Mouse (Mus musculus) hindbrain, postnatal 0 days (tissue): ENCODE measurements around the gene 1110065P20Rik. TPM values are rescaled to one million over a fixed set of nuclear protein-coding genes. Genes with fewer than 3 reads are reported as not detected.

ENCODE experiments used
- ATAC-seq: fragments of 200-750 bp; cut with Nextera tagmentation; 2 replicates; pipeline ENCODE4 v1.8.0; 2017; ENCODE audit warnings: mild to moderate bottlenecking, moderate TSS enrichment, moderate library complexity
- DNase-seq: peaks from one replicate; pipeline ENCODE4 v3.0.0-alpha.2; 2015; ENCODE audit warnings: low spot score
- H3K27ac ChIP-seq: fragments of 300-500 bp; sonication (generic); 2 replicates; pipeline ENCODE4 v1.5.1; 2014; ENCODE audit warnings: mild to moderate bottlenecking
- H3K27me3 ChIP-seq: fragments of 300-500 bp; sonication (generic); 2 replicates; pipeline ENCODE4 v1.6.1; 2014; ENCODE audit warnings: low read length, mixed read lengths; ENCODE audit not compliant: insufficient read depth
- H3K36me3 ChIP-seq: fragments of 300-500 bp; sonication (generic); 2 replicates; pipeline ENCODE4 v1.6.1; 2014; ENCODE audit warnings: low read length, mixed read lengths; ENCODE audit not compliant: insufficient read depth
- H3K4me1 ChIP-seq: fragments of 300-500 bp; sonication (generic); 2 replicates; pipeline ENCODE4 v1.6.1; 2014; ENCODE audit warnings: antibody characterized with exemption, low read length, mixed read lengths; ENCODE audit not compliant: insufficient read depth
- H3K4me2 ChIP-seq: fragments of 300-500 bp; sonication (generic); 2 replicates; pipeline ENCODE4 v1.6.1; 2014; ENCODE audit warnings: low read depth, mild to moderate bottlenecking, low read length, moderate library complexity, mixed read lengths
- H3K4me3 ChIP-seq: fragments of 300-500 bp; sonication (generic); 2 replicates; pipeline ENCODE4 v1.5.1; 2014; ENCODE audit warnings: low read length
- H3K9ac ChIP-seq: fragments of 300-500 bp; sonication (generic); replicated peaks from 2 replicates; pipeline ENCODE4 v1.6.1; 2014; ENCODE audit warnings: mild to moderate bottlenecking, low read length, moderate library complexity, mixed read lengths
- H3K9me3 ChIP-seq: fragments of 300-500 bp; sonication (generic); 2 replicates; pipeline ENCODE4 v1.6.1; 2016; ENCODE audit warnings: low read length, mixed read lengths
- CTCF ChIP-seq: IDR thresholded peaks from 2 replicates; pipeline ENCODE4 v1.5.1; 2016; ENCODE audit warnings: antibody characterized with exemption, control low read depth, low read depth
- WGBS: fragments of 180-500 bp; shearing (Covaris S2); extraction: QIAGEN DNeasy Blood & Tissue Kit; methylation state at CpG from one replicate; pipeline ENCODE4 v1.1.7; 2014; 5-methylcytosine and 5-hydroxymethylcytosine counted together
- polyA plus RNA-seq: library from polyadenylated mRNA; unstranded; fragments of >200 nt; fragmentation: Nextera tagmentation; extraction: Ambion mirVana; gene quantifications from 2 replicates; pipeline ENCODE4 v1.2.1, GENCODE M21; 2015
- total RNA-seq: library from RNA; depleted of rRNA; stranded (reverse); fragments of >200 nt; gene quantifications from 2 replicates; pipeline ENCODE4 v1.2.3, GENCODE M21; 2014

The 1110065P20Rik gene
- total and polyA plus RNA-seq, 2 experiments from 2014 or later: 152 to 212 TPM

DNA sequence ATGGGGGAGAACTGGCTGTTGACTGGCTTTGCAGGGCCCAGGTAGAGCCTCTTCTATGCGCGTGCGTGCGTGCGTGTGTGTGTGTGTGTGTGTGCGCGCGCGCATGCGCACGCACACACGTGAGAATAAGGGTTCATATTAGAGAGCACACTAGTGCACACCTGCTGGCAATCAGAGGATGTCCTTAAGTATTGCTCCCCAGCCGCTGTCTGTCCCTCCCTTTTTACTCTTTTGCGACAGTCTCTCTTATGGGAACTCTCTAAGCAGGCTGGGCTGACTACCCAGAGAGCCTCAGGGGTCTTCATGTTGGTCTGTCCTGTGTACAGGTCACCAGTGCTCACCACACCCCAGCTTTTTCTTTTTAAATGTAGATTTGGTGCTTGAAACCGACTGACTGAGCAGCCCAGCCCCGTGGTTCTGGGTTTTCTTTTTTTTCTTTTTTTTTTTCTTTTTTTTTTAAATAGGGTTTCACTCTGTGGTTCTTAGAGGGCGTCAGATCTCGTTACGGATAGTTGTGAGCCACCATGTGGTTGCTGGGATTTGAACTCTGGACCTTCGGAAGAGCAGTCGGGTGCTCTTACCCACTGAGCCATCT is 25.5 kb downstream of the 1110065P20Rik start:
- no peak overlapping the region for H3K9ac ChIP-seq
- H3K4me1 ChIP-seq: no peaks in the 10 kb centered on the region
- no peak for TF ChIP-seq CTCF
- H3K27me3 ChIP-seq: no peaks in the 10 kb centered on the region
- peaks cover 48% of the 10 kb centered on the region for H3K36me3 ChIP-seq
- no peaks in the 10 kb centered on the region for H3K9me3 ChIP-seq
- WGBS: 97% methylated on average over 21 of the region's 21 CpGs
- no peak for ATAC-seq
- H3K4me2 ChIP-seq: no peak overlapping the region
- no peak overlapping the region for H3K27ac ChIP-seq
- DNase-seq: no peak
- H3K4me3 ChIP-seq: no peak overlapping the region

GRCm38 (mm10) chr4:124824967-124825366 is 26.0 kb downstream of the 1110065P20Rik start:
- 91% methylated on average over 6 of the region's 6 CpGs for WGBS
- H3K36me3 ChIP-seq: peaks cover 52% of the 10 kb centered on the region
- no peak for ATAC-seq

DNA sequence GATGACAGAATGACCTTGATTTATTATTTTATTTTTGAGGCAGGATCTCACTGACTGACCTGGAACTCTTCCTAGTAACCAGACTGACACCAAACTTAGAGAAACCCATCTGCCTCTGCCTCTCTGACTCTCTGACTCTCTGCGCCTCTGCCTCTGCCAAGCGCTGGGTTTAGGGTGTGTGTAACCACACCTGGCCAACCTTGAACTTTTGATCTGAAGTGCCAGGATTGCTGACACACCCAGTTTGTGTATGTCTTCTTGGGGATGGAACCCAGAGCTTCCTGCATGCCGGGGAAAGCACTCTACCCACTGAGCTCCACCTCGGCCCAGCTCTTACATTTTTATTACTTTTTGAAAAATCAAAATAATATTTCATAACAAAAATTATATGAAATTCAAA is 32.2 kb downstream of the 1110065P20Rik start:
- H3K27me3 ChIP-seq: no peaks in the 10 kb centered on the region
- H3K4me2 ChIP-seq: no peak overlapping the region
- no peak overlapping the region for H3K9ac ChIP-seq
- H3K36me3 ChIP-seq: peaks cover 27% of the 10 kb centered on the region
- no peak for TF ChIP-seq CTCF
- H3K4me1 ChIP-seq: no peaks in the 10 kb centered on the region
- no peak overlapping the region for H3K4me3 ChIP-seq
- 94% methylated on average over 4 of the region's 4 CpGs for WGBS
- no peaks in the 10 kb centered on the region for H3K9me3 ChIP-seq
- DNase-seq: no peak
- no peak for ATAC-seq
- no peak overlapping the region for H3K27ac ChIP-seq

More at GRCm38 (mm10) chr4:124824967-124825366, 26.0 kb downstream of the 1110065P20Rik start:
- TF ChIP-seq CTCF: no peak
- Histone ChIP-seq H3K4me1 (no peaks in the 10 kb centered on the region), H3K4me3 (no peak overlapping the region), H3K4me2 (no peak overlapping the region), H3K27me3 (no peaks in the 10 kb centered on the region), H3K27ac (no peak overlapping the region), H3K9me3 (no peaks in the 10 kb centered on the region), H3K9ac (no peak overlapping the region)
- no peak for DNase-seq

GRCm38 (mm10) chr4:124817803-124818202 is 33.2 kb downstream of the 1110065P20Rik start:
- H3K4me1 ChIP-seq: no peaks in the 10 kb centered on the region
- H3K4me2 ChIP-seq: no peak overlapping the region
- peak; percentile 43 for DNase-seq
- H3K27ac ChIP-seq: no peak overlapping the region
- 18% methylated on average over 6 of the region's 6 CpGs for WGBS
- H3K9ac ChIP-seq: no peak overlapping the region
- H3K36me3 ChIP-seq: peaks cover 16% of the 10 kb centered on the region
- H3K9me3 ChIP-seq: no peaks in the 10 kb centered on the region
- H3K27me3 ChIP-seq: no peaks in the 10 kb centered on the region
- no peak overlapping the region for H3K4me3 ChIP-seq
- no peak for TF ChIP-seq CTCF
- ATAC-seq: peak; percentile 83; the same call in 1 of the 2 replicates

- Histone ChIP-seq H3K9me3 (no peaks in the 10 kb centered on the region), H3K4me3 (no peak overlapping the region), H3K9ac (no peak overlapping the region), H3K4me2 (no peak overlapping the region), H3K36me3 (peaks cover 8% of the 10 kb centered on the region), H3K27ac (peak overlapping the region; percentile 26; the same call in 1 of the 2 replicates), H3K4me1 (0 out of 2 replicates have a peak, but pooled peaks cover 8% of the 10 kb centered on the region), H3K27me3 (no peaks in the 10 kb centered on the region)
- ATAC-seq (0 out of 2 replicates have a peak, but pooled peaks have one; percentile 21), DNase-seq (peak; percentile 27)
- TF ChIP-seq CTCF: no peak
- WGBS: 73% methylated on average over 11 of the region's 11 CpGs
Observed at GRCm38 (mm10) chr4:124815901-124816300, 35.1 kb downstream of the 1110065P20Rik start.

GRCm38 (mm10) chr4:124811347-124811975 is 39.5 kb downstream of the 1110065P20Rik start:
- DNase-seq (peak; percentile 46), ATAC-seq (peak; percentile 32; the same call in 1 of the 2 replicates)
- H3K4me3 ChIP-seq: no peak overlapping the region
- peaks cover 8% of the 10 kb centered on the region; the same call in 1 of the 2 replicates for H3K36me3 ChIP-seq
- 0 out of 2 replicates have a peak, but pooled peaks cover 8% of the 10 kb centered on the region for H3K4me1 ChIP-seq
- H3K4me2 ChIP-seq: no peak overlapping the region
- H3K9ac ChIP-seq: no peak overlapping the region
- TF ChIP-seq CTCF: no peak
- WGBS: 14% methylated on average over 9 of the region's 9 CpGs
- no peaks in the 10 kb centered on the region for H3K9me3 ChIP-seq
- H3K27me3 ChIP-seq: no peaks in the 10 kb centered on the region
- H3K27ac ChIP-seq: peak overlapping the region; percentile 62; the same call in 1 of the 2 replicates
